Mouse (Mus musculus): ENCODE results near the gene Pik3c2a. TPM values are rescaled to one million over a fixed set of nuclear protein-coding genes. Genes with fewer than 3 reads are reported as not detected.
A peak's percentile ranks its signal among the peaks of the same experiment; 100 is the strongest.

Gene Pik3c2a
- polyA plus RNA-seq, 2 experiments: 2.5 to 2.9 TPM

- WGBS (ENCODE audit: insufficient replicate concordance): 18% methylated on average over 3 of the region's 3 CpGs
- H3K4me3 ChIP-seq (ENCODE audit: insufficient read depth in 1 of 2, low read depth in 2 of 2, low read length in 2 of 2): no peak overlapping the region
- TF ChIP-seq CTCF (IDR thresholded peaks at IDR 0.05; ENCODE audit: low read depth) (no peak), EP300 (IDR thresholded peaks at IDR 0.05; ENCODE audit: low read depth) (no peak)
- H3K4me2 ChIP-seq (ENCODE audit: low read depth): no peak overlapping the region
- peaks cover 0 to 2% of the 10 kb centered on the region in 2 experiments; a peak in 1 of 4 replicates for H3K4me1 ChIP-seq (replicated peaks; ENCODE audit: control insufficient read depth in 2 of 2, insufficient read depth in 2 of 2, low read length in 1 of 2)
- H3K36me3 ChIP-seq (replicated peaks; ENCODE audit: control insufficient read depth, insufficient read depth, low read depth): no peaks in the 10 kb centered on the region
- no peaks in the 10 kb centered on the region for H3K27me3 ChIP-seq (ENCODE audit: control insufficient read depth, insufficient read depth, low read length)
- no peak overlapping the region for H3K9ac ChIP-seq (replicated peaks)
- no peaks in the 10 kb centered on the region for H3K9me3 ChIP-seq (ENCODE audit: control insufficient read depth, low read length)
- no peak for ATAC-seq (ENCODE audit: insufficient read depth)
- no peak for DNase-seq (ENCODE audit: low read depth in 3 of 3, low spot score in 3 of 3)
- no peak overlapping the region for H3K27ac ChIP-seq
Observed at GRCm38 (mm10) chr7:116294961-116295360, 148.3 kb downstream of the Pik3c2a start.

GRCm38 (mm10) chr7:116292377-116292776, 150.9 kb downstream of the Pik3c2a start:
- TF ChIP-seq EP300 (IDR thresholded peaks at IDR 0.05; ENCODE audit: low read depth) (no peak), CTCF (IDR thresholded peaks at IDR 0.05; ENCODE audit: low read depth) (no peak)
- Histone ChIP-seq H3K27me3 (ENCODE audit: control insufficient read depth, insufficient read depth, low read length) (no peaks in the 10 kb centered on the region), H3K4me2 (ENCODE audit: low read depth) (no peak overlapping the region), H3K4me3 (ENCODE audit: insufficient read depth in 1 of 2, low read depth in 2 of 2, low read length in 2 of 2) (no peak overlapping the region), H3K4me1 (replicated peaks; ENCODE audit: control insufficient read depth in 2 of 2, insufficient read depth in 2 of 2, low read length in 1 of 2) (peaks cover 6 to 21% of the 10 kb centered on the region in 2 experiments), H3K9me3 (ENCODE audit: control insufficient read depth, low read length) (no peaks in the 10 kb centered on the region), H3K9ac (replicated peaks) (no peak overlapping the region), H3K27ac (no peak overlapping the region), H3K36me3 (replicated peaks; ENCODE audit: control insufficient read depth, insufficient read depth, low read depth) (no peaks in the 10 kb centered on the region)
- 49% methylated on average over 5 of the region's 5 CpGs for WGBS (ENCODE audit: insufficient replicate concordance)
- DNase-seq (ENCODE audit: low read depth in 3 of 3, low spot score in 3 of 3) (no peak), ATAC-seq (ENCODE audit: insufficient read depth) (peak; percentile 37; the same call in 1 of the 2 replicates)

- DNase-seq (ENCODE audit: low read depth in 3 of 3, low spot score in 3 of 3) (no peak), ATAC-seq (ENCODE audit: insufficient read depth) (no peak)
- Histone ChIP-seq H3K4me2 (ENCODE audit: low read depth) (no peak overlapping the region), H3K27ac (no peak overlapping the region), H3K36me3 (replicated peaks; ENCODE audit: control insufficient read depth, insufficient read depth, low read depth) (no peaks in the 10 kb centered on the region), H3K4me3 (ENCODE audit: insufficient read depth in 1 of 2, low read depth in 2 of 2, low read length in 2 of 2) (no peak overlapping the region), H3K27me3 (ENCODE audit: control insufficient read depth, insufficient read depth, low read length) (no peaks in the 10 kb centered on the region), H3K9me3 (ENCODE audit: control insufficient read depth, low read length) (no peaks in the 10 kb centered on the region), H3K4me1 (replicated peaks; ENCODE audit: control insufficient read depth in 2 of 2, insufficient read depth in 2 of 2, low read length in 1 of 2) (peaks cover 13 to 37% of the 10 kb centered on the region in 2 experiments), H3K9ac (replicated peaks) (no peak overlapping the region)
- TF ChIP-seq CTCF (IDR thresholded peaks at IDR 0.05; ENCODE audit: low read depth) (no peak), EP300 (IDR thresholded peaks at IDR 0.05; ENCODE audit: low read depth) (no peak)
- WGBS (ENCODE audit: insufficient replicate concordance): 54% methylated on average over 1 of the region's 1 CpGs
Observed at GRCm38 (mm10) chr7:116290559-116290958, 152.7 kb downstream of the Pik3c2a start.

- Histone ChIP-seq H3K36me3 (replicated peaks; ENCODE audit: control insufficient read depth, insufficient read depth, low read depth) (no peaks in the 10 kb centered on the region), H3K27me3 (ENCODE audit: control insufficient read depth, insufficient read depth, low read length) (no peaks in the 10 kb centered on the region), H3K4me3 (ENCODE audit: insufficient read depth in 1 of 2, low read depth in 2 of 2, low read length in 2 of 2) (no peak overlapping the region), H3K4me2 (ENCODE audit: low read depth) (no peak overlapping the region), H3K9ac (replicated peaks) (no peak overlapping the region), H3K27ac (no peak overlapping the region), H3K4me1 (replicated peaks; ENCODE audit: control insufficient read depth in 2 of 2, insufficient read depth in 2 of 2, low read length in 1 of 2) (peaks cover 13 to 37% of the 10 kb centered on the region in 2 experiments), H3K9me3 (ENCODE audit: control insufficient read depth, low read length) (no peaks in the 10 kb centered on the region)
- DNase-seq (ENCODE audit: low read depth in 3 of 3, low spot score in 3 of 3) (no peak), ATAC-seq (ENCODE audit: insufficient read depth) (no peak)
- WGBS (ENCODE audit: insufficient replicate concordance): 61% methylated on average over 3 of the region's 3 CpGs
- no peak for TF ChIP-seq CTCF (IDR thresholded peaks at IDR 0.05; ENCODE audit: low read depth)
- TF ChIP-seq EP300 (IDR thresholded peaks at IDR 0.05; ENCODE audit: low read depth): no peak
Observed at GRCm38 (mm10) chr7:116288996-116289395, 154.3 kb downstream of the Pik3c2a start.

- no peak overlapping the region for H3K4me3 ChIP-seq (ENCODE audit: insufficient read depth in 1 of 2, low read depth in 2 of 2, low read length in 2 of 2)
- DNase-seq (ENCODE audit: low read depth in 3 of 3, low spot score in 3 of 3) (no peak), ATAC-seq (ENCODE audit: insufficient read depth) (peak; percentile 51; the same call in 1 of the 2 replicates)
- 57% methylated on average over 5 of the region's 5 CpGs for WGBS (ENCODE audit: insufficient replicate concordance)
- peaks cover 13 to 40% of the 10 kb centered on the region in 2 experiments for H3K4me1 ChIP-seq (replicated peaks; ENCODE audit: control insufficient read depth in 2 of 2, insufficient read depth in 2 of 2, low read length in 1 of 2)
- H3K36me3 ChIP-seq (replicated peaks; ENCODE audit: control insufficient read depth, insufficient read depth, low read depth): no peaks in the 10 kb centered on the region
- TF ChIP-seq CTCF (IDR thresholded peaks at IDR 0.05; ENCODE audit: low read depth) (no peak), EP300 (IDR thresholded peaks at IDR 0.05; ENCODE audit: low read depth) (no peak)
- no peaks in the 10 kb centered on the region for H3K27me3 ChIP-seq (ENCODE audit: control insufficient read depth, insufficient read depth, low read length)
- H3K9ac ChIP-seq (replicated peaks): 0 out of 2 replicates have a peak overlapping the region, but pooled peaks have one; percentile 3
- H3K9me3 ChIP-seq (ENCODE audit: control insufficient read depth, low read length): no peaks in the 10 kb centered on the region
- peak overlapping the region; percentile 20; the same call in 1 of the 2 replicates for H3K4me2 ChIP-seq (ENCODE audit: low read depth)
- H3K27ac ChIP-seq: peak overlapping the region; percentile 31; the same call in 1 of the 2 replicates
Observed at GRCm38 (mm10) chr7:116287959-116288358, 155.3 kb downstream of the Pik3c2a start.

Other genes with a start within 250 kb of the Pik3c2a start
- 2.0 and 2.1 TPM in 2 replicates for gene Plekha7, start 135.1 kb downstream of the Pik3c2a start, polyA plus RNA-seq (2012; rRNA removed)
- gene Plekha7, start 135.1 kb downstream of the Pik3c2a start, polyA plus RNA-seq (2014; fragmentation: Nextera tagmentation; extraction: Ambion mirVana): 1.3 and 1.5 TPM in 2 replicates
- 336 and 671 TPM in 2 replicates for gene Rps13, start 109.3 kb downstream of the Pik3c2a start, polyA plus RNA-seq (2012; rRNA removed)
- 554 and 561 TPM in 2 replicates for gene Rps13, start 109.3 kb downstream of the Pik3c2a start, polyA plus RNA-seq (2014; fragmentation: Nextera tagmentation; extraction: Ambion mirVana)
- gene Nucb2, start 60.9 kb upstream of the Pik3c2a start, polyA plus RNA-seq (2012; rRNA removed): 0.87 and 2.2 TPM in 2 replicates
- 2.9 and 3.1 TPM in 2 replicates for gene Nucb2, start 60.9 kb upstream of the Pik3c2a start, polyA plus RNA-seq (2014; fragmentation: Nextera tagmentation; extraction: Ambion mirVana)

Measured in liver, embryonic 14.5 days (tissue).